ENCODE assay signal across 10 mouse cellular contexts in the genomic region with DNA sequence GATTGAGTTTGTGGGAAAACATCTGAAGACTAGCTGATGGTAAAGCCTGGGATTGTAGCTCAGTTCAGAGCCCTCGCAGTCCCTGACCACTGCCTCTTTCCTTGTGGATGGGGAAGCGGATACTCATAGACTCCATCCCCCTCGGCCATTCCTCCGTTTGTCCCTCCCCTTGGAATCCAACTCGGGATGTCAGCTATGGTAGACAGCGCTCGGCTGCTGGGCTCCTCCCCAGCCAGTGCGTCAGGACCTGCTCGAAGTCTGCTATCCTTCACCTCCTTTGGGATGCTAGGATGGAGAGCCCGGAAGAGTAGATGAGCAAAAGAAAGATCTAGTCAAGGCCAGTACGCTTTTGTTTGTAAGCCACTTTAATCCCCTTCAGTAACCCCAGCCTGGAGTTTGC. TPM values are rescaled to one million over a fixed set of nuclear protein-coding genes. Genes with fewer than 3 reads are reported as not detected.
DNase-seq lines count a peak whose midpoint lies in the region; ATAC-seq lines count a peak whose summit lies in the region.
"Had no signal": no experiment of that assay in that cellular context is flagged by ENCODE, and none has a peak within 500 bp of the region (broad histone marks: within the 10 kb centered on the region; RNA-seq: fewer than 3 reads in every experiment).

No protein-coding gene starts in this region.

- peak; percentile 17; the same call in 1 of the 2 replicates for ATAC-seq in frontal cortex, adult (ENCODE audit: low TSS enrichment)
- ATAC-seq in megakaryocyte, adult 5-6 weeks (ENCODE audit: poor library complexity, severe bottlenecking): no peak
- ATAC-seq in heart, embryonic 15.5 days (replicated peaks; ENCODE audit: insufficient number of reproducible peaks, insufficient read depth, low FRiP score, low read depth): no peak; the same call in 1 of the 2 replicates
- ATAC-seq in stomach, embryonic 15.5 days (ENCODE audit: insufficient read depth, low FRiP score, low read depth): no peak

- peak overlapping the region; percentile 25 for H3K27ac ChIP-seq in heart, embryonic 15.5 days
- H3K27ac ChIP-seq in stomach, embryonic 15.5 days: peak overlapping the region; percentile 85
- H3K27ac ChIP-seq: hindbrain, embryonic 10.5 days; macrophage had no signal

- peaks cover 69% of the 10 kb centered on the region for H3K4me1 ChIP-seq in megakaryocyte, embryonic 14.5 days
- H3K4me1 ChIP-seq in heart, embryonic 15.5 days (replicated peaks): peaks cover 28% of the 10 kb centered on the region
- H3K4me1 ChIP-seq in stomach, embryonic 15.5 days: peaks cover 40% of the 10 kb centered on the region

- DNase-seq in frontal cortex, postnatal 10 days (ENCODE audit: low spot score in 2 of 2): no peak
- DNase-seq in spleen, adult 12 weeks (ENCODE audit: low spot score): no peak
- no peak for DNase-seq in layer of hippocampus, postnatal 14 days (ENCODE audit: low spot score in 2 of 2)

- H3K27me3 ChIP-seq in megakaryocyte, embryonic 14.5 days (replicated peaks): no peaks in the 10 kb centered on the region
- no peaks in the 10 kb centered on the region for H3K27me3 ChIP-seq in heart, embryonic 15.5 days
- H3K27me3 ChIP-seq in stomach, embryonic 15.5 days (replicated peaks): no peaks in the 10 kb centered on the region

- H3K9me3 ChIP-seq in megakaryocyte, embryonic 14.5 days: no peaks in the 10 kb centered on the region
- no peaks in the 10 kb centered on the region for H3K9me3 ChIP-seq in heart, embryonic 15.5 days (replicated peaks)
- H3K9me3 ChIP-seq in stomach, embryonic 15.5 days: no peaks in the 10 kb centered on the region
- H3K9me3 ChIP-seq: hindbrain, embryonic 10.5 days had no signal

- whole genome bisulfite sequencing in heart, embryonic 15.5 days: 19% methylated on average over 11 of the region's 11 CpGs
- 21% methylated on average over 11 of the region's 11 CpGs for WGBS in stomach, embryonic 15.5 days

- H3K9ac ChIP-seq in heart, embryonic 15.5 days: peak overlapping the region; percentile 15; the same call in 1 of the 2 replicates
- no peak overlapping the region for H3K9ac ChIP-seq in stomach, embryonic 15.5 days

- H3K36me3 ChIP-seq in megakaryocyte, embryonic 14.5 days (replicated peaks; ENCODE audit: low read length): peaks cover 5% of the 10 kb centered on the region
- no peaks in the 10 kb centered on the region for H3K36me3 ChIP-seq in heart, embryonic 15.5 days
- H3K36me3 ChIP-seq in stomach, embryonic 15.5 days: no peaks in the 10 kb centered on the region
- H3K36me3 ChIP-seq: hindbrain, embryonic 10.5 days had no signal

- H3K4me2 ChIP-seq in heart, embryonic 15.5 days: peak overlapping the region; percentile 56
- peak overlapping the region; percentile 45 for H3K4me2 ChIP-seq in stomach, embryonic 15.5 days

- peak overlapping the region; percentile 42 for H3K4me3 ChIP-seq in megakaryocyte, embryonic 14.5 days (replicated peaks)
- peak overlapping the region; percentile 18 for H3K4me3 ChIP-seq in heart, embryonic 15.5 days
- peak overlapping the region; percentile 16; the same call in 1 of the 2 replicates for H3K4me3 ChIP-seq in stomach, embryonic 15.5 days (replicated peaks)
- H3K4me3 ChIP-seq: hindbrain, embryonic 10.5 days had no signal

RNA-seq across cellular contexts. Expression of a gene that starts 5.2 kb away (rescaled TPM):
- 1.4 and 1.9 TPM in 2 replicates for polyA plus RNA-seq in megakaryocyte, embryonic 14.5 days (2012; ENCODE audit: insufficient read depth, low replicate concordance)
- total RNA-seq in megakaryocyte, adult 5-6 weeks (2015): 17.8 and 18.7 TPM in 2 replicates
- 24.0 and 26.6 TPM in 2 replicates for total RNA-seq in megakaryocyte, adult 5-6 weeks (2017)
- polyA plus RNA-seq in heart, embryonic 15.5 days (2015; fragmentation: Nextera tagmentation; extraction: Ambion mirVana): 33.4 and 42.5 TPM in 2 replicates
- 74.3 and 74.5 TPM in 2 replicates for polyA plus RNA-seq in stomach, embryonic 15.5 days (2015; fragmentation: Nextera tagmentation; extraction: Ambion mirVana)
- 10 to 100 TPM; 14.3 to 16.8 TPM for total RNA-seq in layer of hippocampus, postnatal 14 days (2021)

Comparison
In these comparisons a context has a peak if more than half of its experiments do, and no peak if none do; other contexts are left out.
1. RNA of a gene that starts 5.2 kb away (polyA plus RNA-seq): 74.3 to 74.5 TPM in stomach, embryonic 15.5 days and 33.4 to 42.5 TPM in heart, embryonic 15.5 days; 1.4 to 1.9 TPM in megakaryocyte, embryonic 14.5 days; every median in the first group is over 10 times any median in the second.
2. Peak in every context shown above with its lines, with median percentiles within 50 percentile points of each other: H3K4me3 ChIP-seq.